Mouse (Mus musculus): ENCODE measurements at regions not wholly inside any gene's neighbourhood (a gene's known extent, or its start where the extent isn't known, plus 50 kb on each side); places are given as distances from the start of the nearest gene placed in this dataset.

DNA sequence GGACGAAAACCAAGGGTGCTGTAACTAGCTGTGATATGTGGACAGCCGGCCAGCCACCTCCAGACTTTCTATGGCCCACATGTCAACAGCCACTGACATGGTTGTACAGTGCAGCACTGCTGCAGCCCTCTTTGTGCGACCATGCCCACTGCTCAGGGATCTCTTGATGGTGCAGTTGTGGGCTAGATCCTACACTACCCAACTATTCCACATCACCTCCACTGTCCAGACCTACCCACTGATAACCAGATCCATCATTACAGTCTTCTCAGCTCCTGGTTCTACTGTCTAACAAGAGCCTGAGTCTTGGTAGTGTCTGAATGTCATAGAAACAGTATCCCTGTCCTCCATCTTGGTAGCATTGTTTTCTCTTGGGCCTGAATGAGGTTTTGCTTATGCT, 81.5 kb upstream of the Bod1 start:
- Histone ChIP-seq H3K79me2 (ENCODE audit: control insufficient read depth, insufficient read depth, low read length, poor library complexity) (no peaks in the 10 kb centered on the region), H3K4me1 (ENCODE audit: control insufficient read depth in 1 of 2, insufficient read depth in 2 of 2, low read length in 2 of 2) (no peaks in the 10 kb centered on the region), H3K9me3 (replicated peaks; ENCODE audit: insufficient read depth, low read length) (no peaks in the 10 kb centered on the region), H3K36me3 (ENCODE audit: control insufficient read depth in 1 of 2, insufficient read depth in 2 of 2, low read length in 2 of 2) (no peaks in the 10 kb centered on the region), H3K9ac (ENCODE audit: control insufficient read depth, low read depth, low read length, poor library complexity, severe bottlenecking) (no peak overlapping the region), H3K4me3 (ENCODE audit: control insufficient read depth in 1 of 2, insufficient read depth in 1 of 2, low read depth in 2 of 2, low read length in 2 of 2) (no peak overlapping the region), H3K27ac (ENCODE audit: control insufficient read depth, low read depth, low read length) (no peak overlapping the region), H3K27me3 (ENCODE audit: control insufficient read depth in 1 of 2, insufficient read depth in 2 of 2, low read length in 2 of 2) (no peaks in the 10 kb centered on the region; a peak in 2 of 4 replicates)
- no peak for DNase-seq (ENCODE audit: low read depth, low spot score)
- TF ChIP-seq HCFC1 (IDR thresholded peaks at IDR 0.05; ENCODE audit: low read depth, low read length) (no peak), MYC (IDR thresholded peaks at IDR 0.05; ENCODE audit: low read depth, low read length) (no peak), ETS1 (IDR thresholded peaks at IDR 0.05; ENCODE audit: low read depth, low read length) (no peak), ZMIZ1 (IDR thresholded peaks at IDR 0.05; ENCODE audit: low read depth, low read length) (no peak), MAZ (IDR thresholded peaks at IDR 0.05; ENCODE audit: low read depth, low read length) (no peak), ZNF384 (IDR thresholded peaks at IDR 0.05; ENCODE audit: low read depth, low read length) (no peak), NRF1 (IDR thresholded peaks at IDR 0.05; ENCODE audit: insufficient read depth, low read depth, low read length, poor library complexity, severe bottlenecking) (no peak), ZKSCAN1 (IDR thresholded peaks at IDR 0.05; ENCODE audit: low read depth, low read length) (no peak), E2F4 (IDR thresholded peaks at IDR 0.05; ENCODE audit: borderline replicate concordance, low read depth, low read length) (no peak), USF1 (IDR thresholded peaks at IDR 0.05; ENCODE audit: low read depth, low read length) (no peak), CHD1 (IDR thresholded peaks at IDR 0.05; ENCODE audit: low read depth, low read length) (no peak)

DNA sequence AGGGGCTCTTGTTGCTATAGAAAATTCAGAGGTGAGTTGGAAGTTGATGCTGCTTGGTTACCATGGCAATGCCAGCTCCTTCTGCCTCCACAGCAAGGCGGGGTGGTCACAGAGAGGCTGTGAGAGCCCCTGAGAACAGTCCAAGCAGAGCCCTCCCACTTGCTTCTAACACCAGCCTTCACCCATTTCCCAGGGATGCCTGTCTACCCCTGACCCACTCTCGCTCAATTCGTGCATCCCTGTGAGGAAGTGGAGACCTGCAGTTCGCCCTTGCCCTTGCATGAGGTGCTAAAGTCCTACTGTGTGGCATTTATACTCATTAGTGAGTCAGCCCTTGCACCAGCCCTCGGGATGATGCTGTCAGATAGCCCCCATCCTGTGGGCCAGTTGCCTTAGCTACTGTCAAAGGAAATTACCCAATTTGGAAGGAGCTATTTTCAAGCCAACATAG, 82.1 kb upstream of the Bod1 start:
- H3K36me3 ChIP-seq (ENCODE audit: control insufficient read depth in 1 of 2, insufficient read depth in 2 of 2, low read length in 2 of 2), result no peaks in the 10 kb centered on the region
- TF ChIP-seq SMC3 (IDR thresholded peaks at IDR 0.05; ENCODE audit: low read depth, low read length) (no peak), ZC3H11A (IDR thresholded peaks at IDR 0.05; ENCODE audit: low read depth, low read length) (no peak), ETS1 (IDR thresholded peaks at IDR 0.05; ENCODE audit: low read depth, low read length) (no peak), ZNF384 (IDR thresholded peaks at IDR 0.05; ENCODE audit: low read depth, low read length) (no peak), ELF1 (IDR thresholded peaks at IDR 0.05; ENCODE audit: low read depth, low read length) (no peak), USF2 (IDR thresholded peaks at IDR 0.05; ENCODE audit: borderline replicate concordance in 1 of 2, insufficient read depth in 1 of 2, low read depth in 1 of 2, low read length in 2 of 2) (no peak), CHD1 (IDR thresholded peaks at IDR 0.05; ENCODE audit: low read depth, low read length) (no peak), KAT2A (conservative IDR thresholded peaks at IDR 0.05; ENCODE audit: low read depth, low read length) (no peak)
- no peaks in the 10 kb centered on the region; a peak in 2 of 4 replicates for H3K27me3 ChIP-seq (ENCODE audit: control insufficient read depth in 1 of 2, insufficient read depth in 2 of 2, low read length in 2 of 2)
- no peak for DNase-seq (ENCODE audit: low read depth, low spot score)
- H3K9me3 ChIP-seq (replicated peaks; ENCODE audit: insufficient read depth, low read length), result no peaks in the 10 kb centered on the region
- no peak overlapping the region for H3K9ac ChIP-seq (ENCODE audit: control insufficient read depth, low read depth, low read length, poor library complexity, severe bottlenecking)
- no peak overlapping the region for H3K27ac ChIP-seq (ENCODE audit: control insufficient read depth, low read depth, low read length)
- no peaks in the 10 kb centered on the region for H3K4me1 ChIP-seq (ENCODE audit: control insufficient read depth in 1 of 2, insufficient read depth in 2 of 2, low read length in 2 of 2)
- H3K4me3 ChIP-seq (ENCODE audit: control insufficient read depth in 1 of 2, insufficient read depth in 1 of 2, low read depth in 2 of 2, low read length in 2 of 2), result no peak overlapping the region
- H3K79me2 ChIP-seq (ENCODE audit: control insufficient read depth, insufficient read depth, low read length, poor library complexity), result no peaks in the 10 kb centered on the region

Measured in MEL (cell line).